Mouse (Mus musculus) ZHBTc4 (cell line): ENCODE measurements around the gene 2510009E07Rik.

Experiments
- DNase-seq: peaks from one replicate; pipeline ENCODE4 v3.0.0-alpha.2; 2011; ENCODE audit warnings: low read depth, low spot score

2510009E07Rik gene

DNA sequence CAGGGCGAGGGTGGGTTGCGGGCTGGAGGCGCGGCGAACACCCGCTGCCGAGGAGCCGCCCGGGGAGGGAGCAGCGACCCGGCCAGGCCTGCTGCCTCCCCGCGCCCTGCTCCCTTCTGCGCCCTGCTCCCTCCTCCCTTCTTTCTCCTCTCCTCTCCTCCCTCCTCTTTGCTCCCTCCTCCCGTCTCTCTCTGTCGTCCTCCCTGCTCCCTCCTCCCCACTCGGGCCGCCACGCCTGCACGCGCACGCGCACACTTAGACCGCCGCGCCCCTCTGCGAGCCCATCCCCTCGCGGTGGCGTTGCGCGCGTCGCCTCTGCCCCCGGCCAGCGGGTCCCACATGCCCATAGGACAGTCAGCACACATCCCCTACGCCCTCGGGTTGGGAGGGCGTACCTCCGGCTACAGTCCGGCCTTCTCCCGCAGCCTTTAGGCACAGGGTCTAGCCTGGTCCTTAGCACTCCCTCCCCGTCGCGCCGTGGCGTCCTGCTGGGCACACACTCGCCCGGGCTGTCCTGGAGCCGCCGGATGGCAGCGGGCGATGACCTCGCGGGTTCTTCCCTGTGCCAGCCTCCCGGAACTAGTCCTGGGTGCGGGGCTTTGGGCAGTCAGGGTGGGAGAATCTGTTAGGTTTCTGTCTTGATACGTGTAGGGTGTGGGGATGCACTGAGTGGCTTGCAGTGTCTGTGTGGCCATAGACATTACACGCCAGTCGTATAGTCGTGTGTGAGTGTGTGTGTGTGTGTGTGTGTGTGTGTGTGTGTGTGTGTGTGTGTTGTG, at the start of gene 2510009E07Rik:
2510009E07Rik (minus strand) TSS at position 203 of the 779 bp plus-strand sequence.
- peak; percentile 95 for DNase-seq

DNA sequence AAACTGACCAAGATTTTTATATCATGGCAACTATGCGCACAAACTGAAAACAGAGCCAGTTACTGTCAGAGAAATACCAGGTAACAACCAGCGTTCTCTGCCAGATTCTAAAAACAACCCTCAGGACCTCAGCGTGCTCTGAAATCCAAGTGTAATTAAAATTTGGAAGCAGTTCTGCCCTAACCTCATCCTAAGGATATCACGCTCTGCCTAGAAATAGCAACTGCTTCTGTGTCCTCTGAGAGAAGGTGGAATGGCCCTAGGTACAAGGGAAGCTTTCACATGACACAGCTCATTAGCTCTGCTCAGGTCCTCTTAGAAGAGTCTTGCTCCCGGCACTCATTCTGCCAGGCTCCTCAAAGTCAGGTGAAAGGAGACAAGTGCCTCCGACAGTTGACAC, 48.9 kb upstream of the 2510009E07Rik start:
- no peak for DNase-seq

DNA sequence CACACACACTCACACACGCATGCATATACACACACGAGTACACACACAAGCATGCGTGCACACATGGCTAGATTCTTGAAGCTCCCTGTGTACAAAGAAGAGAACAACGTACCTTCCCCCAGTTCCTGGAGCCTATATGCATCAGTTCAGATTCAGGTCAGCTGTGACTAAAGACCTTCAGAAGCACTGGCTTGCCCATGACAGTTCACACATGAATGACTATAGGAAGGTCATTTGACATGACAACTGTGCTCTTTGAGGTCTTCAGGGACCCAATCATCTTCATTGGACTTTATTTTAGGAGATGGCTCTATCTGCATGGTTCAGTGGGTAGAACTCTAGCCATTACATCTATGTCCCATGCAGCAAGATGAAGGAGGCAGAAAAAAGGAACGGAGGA, 48.4 kb upstream of the 2510009E07Rik start:
- no peak for DNase-seq

DNA sequence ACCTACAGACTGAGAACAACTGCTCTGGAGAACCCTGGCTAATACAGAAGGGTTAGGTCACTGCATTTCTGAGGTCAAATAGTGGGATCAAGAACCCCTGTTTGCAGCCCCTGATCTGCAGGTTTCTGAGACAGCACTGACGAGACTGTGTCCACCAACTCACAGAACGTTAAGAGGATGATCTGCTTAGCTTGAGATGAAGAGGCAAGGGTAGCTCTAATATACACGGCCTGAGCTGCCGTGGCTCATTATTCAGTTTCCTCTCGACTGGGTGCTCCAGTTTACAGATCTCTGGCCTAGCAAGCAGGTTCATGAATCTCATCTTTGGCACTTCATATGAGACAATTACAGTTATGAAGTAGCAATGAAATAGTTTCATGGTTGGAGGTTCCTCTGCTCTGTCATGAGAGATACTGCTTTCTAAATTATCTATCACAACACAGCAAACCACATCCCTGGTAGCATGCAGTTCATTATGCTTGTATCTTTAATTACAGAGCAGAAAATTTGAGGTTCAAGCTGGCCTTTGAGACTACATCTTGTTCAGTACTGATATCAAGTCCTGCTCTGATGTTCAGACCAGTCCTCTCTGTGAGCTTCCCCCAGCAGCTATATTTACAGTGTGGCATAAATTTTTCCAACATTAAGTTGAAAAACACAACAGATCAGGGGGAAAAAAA, 47.9 kb upstream of the 2510009E07Rik start:
- DNase-seq, result no peak

DNA sequence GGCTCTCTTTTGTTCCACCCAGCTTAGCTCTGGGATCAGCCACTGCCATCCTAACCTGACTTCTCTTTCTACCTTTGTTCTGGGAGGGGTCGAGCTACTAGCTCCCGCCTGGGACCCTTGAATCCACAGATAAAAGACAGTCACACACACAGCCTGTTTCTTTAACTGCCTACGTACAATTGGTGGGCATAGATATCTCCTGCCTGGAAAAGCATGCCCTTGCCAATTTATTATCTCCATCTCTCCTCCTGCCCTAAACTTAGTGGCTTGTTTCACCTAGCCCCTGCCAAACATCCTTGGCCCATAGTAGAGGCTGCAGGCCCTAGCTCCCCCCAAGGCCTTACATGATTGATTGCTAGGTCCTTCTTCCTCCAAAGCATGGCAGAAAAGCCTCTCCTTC, 47.1 kb upstream of the 2510009E07Rik start:
- DNase-seq, result no peak

DNA sequence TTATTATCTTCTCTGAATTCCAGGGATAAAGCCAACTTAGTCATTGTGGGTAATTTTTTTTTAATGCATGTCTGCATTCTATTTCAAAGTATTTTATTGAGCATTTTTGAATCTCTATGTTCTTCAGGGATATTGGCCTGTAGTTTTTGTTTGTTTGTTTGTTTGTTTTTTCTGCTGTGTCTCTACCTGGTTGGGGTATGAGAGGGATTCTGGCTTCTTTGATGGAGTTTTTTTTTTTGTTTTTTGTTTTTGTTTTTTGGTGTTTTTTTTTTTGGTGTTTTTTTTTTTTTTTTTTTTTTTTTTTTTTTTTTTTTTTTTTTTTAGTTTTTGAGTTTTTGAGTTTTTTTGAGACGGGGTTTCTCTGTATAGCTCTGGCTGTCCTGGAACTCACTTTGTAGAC, 41.2 kb upstream of the 2510009E07Rik start:
- no peak for DNase-seq

DNA sequence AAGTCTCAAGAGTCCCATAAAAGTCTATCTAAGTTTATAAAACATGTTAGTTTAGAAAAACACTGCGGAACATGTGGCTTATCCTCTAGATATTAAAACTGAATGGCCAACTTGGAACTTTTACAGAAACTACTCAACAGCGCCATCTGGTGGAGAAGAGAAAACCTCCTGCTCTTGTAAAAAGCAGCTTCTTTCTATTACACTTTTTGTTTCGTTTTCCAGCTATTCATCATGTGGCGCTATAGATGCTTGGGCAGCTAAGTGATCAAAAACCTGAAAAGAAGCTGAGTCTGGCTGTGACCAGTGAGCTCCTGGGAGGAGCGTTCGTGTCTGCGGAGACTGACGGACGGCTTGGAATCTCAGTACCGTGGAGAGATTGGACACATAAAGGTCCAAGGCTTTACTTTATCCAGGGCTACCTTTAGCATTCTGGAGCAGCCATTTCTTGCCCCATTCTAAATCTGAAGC, 33.5 kb upstream of the 2510009E07Rik start:
- peak; percentile 73 for DNase-seq

DNA sequence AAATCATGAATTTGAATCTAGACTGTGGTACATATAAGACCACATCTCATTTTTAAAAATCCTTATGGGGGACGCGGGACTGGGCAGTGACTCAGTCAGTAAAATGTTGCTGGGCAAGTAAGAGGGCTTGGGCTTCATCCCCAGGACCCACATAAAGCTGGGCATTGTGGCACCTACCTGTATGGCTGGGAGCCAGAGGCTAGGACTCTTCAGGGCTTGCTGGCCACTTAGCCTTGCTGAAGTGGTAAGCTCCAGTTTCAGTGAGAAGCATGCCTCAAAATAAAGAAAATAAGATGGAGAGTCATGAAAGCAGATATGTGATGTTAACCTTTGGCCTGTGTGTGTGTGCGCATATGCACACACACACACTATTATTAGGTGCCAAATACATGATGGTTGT, 33.0 kb upstream of the 2510009E07Rik start:
- no peak for DNase-seq

DNA sequence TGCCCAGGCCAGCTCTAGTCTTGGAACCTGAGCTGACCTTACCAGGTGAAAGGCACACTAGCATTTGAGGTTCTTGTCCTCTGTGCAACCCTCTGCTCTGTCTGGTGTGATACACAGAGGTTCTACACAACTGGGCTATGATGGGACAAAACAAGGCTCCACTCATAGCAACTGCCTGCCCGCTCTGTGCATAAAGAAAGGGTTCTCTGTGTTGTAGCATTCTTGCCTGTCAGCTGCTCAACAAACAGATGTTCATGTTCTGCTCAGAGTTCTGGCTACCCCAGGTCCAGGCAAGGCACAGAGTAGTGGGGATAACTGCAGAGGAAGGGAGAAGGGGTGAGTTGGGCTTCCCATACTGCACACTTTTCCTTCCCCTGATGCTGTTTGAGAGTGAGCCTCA, 29.8 kb upstream of the 2510009E07Rik start:
- no peak for DNase-seq

DNA sequence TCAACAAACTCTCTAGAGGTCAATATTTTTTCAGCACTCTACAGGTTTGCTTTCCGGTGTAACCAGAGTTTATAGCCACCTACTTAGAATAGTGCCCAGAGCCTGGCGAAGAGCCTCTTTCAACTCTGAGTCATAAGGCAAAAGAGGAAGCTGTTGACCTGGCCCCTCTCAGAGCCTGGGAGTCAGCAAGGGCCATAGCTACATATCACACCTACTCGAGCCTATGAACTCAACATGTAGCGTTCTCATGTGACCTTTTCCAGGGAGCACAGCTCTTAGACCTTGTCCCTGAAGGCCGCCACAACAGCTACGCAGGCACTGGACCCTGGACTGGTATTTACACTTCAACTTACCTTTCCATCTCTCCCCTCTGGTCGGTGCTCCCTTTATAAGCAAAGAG, 25.3 kb upstream of the 2510009E07Rik start:
- DNase-seq, result no peak

DNA sequence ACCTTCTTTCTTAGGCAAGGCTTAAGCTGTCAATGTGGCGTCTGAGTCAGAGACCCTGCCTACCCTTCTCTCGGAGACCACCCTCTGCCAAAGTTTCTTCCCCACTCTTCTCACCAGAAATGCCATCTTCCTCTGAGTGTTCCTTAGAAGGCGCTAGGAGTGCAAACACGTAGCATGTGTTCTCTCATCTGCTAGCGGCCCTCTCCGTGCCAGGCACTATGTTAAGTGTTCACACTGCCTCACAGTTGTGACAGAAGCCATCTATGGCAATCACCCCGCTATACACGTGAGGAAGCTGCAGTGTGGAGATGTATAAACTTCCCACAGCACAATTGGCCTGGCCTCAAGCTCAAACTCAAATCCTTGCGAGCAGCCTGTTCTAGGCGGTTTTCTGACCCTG, 20.1 kb upstream of the 2510009E07Rik start:
- DNase-seq, result no peak

DNA sequence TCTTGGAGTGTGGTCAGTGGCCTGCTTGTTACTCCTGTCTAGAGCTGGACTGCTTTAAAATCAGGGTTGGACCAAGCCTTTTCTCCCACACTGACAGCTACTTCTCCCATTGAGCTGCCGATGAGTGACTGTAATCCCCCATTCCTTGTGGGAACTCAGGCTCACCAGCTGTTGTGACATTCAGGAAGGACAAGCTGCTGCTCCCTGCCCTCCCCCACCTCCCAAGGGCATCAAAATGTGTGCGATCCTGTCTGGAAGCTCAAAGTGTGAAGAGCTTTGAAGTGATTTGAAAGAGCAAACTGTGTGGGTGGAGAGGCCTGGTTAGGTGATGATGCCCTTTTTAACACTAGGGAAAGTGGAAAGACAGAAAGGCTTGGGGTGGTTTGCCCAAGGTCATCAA, 15.9 kb upstream of the 2510009E07Rik start:
- peak; percentile 81 for DNase-seq

DNA sequence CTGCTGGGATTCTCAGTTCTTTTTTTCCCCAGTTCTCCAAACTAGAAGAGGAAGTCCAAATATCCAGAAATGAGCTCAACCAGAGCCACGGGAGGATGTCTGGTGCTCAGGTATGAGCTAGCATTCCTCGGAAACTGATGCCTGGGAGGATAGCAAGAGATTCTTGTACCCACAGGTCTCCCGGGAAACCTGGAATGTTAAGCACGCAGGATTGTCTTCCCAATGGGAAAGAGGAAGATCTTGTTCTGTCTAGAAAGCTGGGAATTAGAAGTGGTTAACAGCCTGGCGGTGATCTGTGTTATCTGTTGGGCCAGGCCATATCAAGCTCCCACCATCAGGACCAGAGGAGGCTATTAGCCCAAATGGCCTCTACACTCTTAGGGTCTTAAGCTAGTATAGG, 10.2 kb upstream of the 2510009E07Rik start:
- DNase-seq, result peak; percentile 68

DNA sequence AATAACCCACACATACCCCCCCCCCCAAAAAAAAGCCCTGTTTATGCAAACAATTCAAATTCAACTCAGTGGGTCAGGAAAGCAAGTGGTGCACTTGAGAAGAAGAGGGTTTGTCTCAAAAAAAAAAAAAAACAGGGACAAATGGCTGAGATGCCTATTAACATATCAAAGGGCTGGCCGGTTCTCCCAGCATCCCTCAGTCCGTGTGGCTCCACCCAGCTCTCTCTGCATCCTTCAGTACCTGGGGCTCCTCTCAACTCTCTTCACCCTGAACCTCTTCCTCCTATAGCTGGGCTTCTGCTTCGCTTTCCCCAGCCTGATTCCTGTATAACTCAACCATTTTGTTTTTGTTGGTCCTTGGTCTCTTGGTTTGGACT, 7.8 kb upstream of the 2510009E07Rik start:
- DNase-seq, result peak; percentile 96

DNA sequence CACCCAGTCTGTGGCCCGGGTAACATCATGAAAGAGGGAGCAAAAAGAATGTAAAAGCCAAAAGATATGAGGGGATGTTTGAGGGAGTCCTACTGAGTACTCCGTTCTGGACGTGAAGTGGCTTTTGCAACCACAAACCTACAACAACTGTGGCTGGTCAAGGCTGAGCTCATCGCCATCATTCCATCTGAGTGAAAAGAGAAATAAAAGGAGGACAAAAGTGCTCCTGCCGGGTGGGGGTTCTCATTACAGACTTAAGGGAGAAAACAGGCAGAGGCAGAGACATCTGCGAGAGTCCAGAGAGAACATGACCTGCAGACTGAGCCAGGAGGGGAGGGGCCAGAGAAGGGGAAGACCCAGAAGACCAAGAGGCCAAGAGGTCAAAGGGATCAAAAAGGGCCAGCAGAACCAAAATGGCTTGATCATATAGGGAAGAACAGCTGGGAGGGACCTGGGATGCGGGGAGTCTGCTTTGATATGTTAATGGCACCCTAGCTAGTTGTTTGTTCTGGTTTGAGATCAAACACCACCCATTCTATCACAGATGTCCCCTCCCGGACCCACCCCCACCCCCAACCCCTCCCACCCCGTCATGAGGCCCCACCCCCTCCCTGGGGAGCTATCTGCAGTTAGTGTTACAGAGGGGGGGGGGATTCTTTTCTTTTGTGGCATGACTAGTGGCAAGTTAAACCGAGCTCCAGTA, 7.3 kb upstream of the 2510009E07Rik start:
- peak; percentile 98 for DNase-seq

DNA sequence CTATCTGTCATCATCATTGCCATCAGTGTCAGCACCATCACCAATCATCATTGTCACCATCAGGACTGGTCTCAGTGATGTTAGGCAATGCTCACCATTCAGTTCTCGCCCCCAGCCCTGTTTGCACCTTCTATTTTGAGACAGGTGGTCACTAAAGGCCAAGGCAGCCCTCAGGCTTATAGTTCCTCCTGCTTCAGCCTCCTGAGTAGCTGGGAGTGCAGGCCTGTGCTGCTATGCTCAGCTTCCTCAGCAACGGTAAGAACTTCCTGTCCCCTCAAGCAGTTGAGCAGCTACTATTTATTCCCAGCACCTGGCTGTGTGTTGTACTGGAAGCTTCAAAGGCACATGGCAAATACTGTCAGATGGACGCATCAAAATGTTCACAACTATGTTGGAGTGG, 3.7 kb upstream of the 2510009E07Rik start:
- no peak for DNase-seq

DNA sequence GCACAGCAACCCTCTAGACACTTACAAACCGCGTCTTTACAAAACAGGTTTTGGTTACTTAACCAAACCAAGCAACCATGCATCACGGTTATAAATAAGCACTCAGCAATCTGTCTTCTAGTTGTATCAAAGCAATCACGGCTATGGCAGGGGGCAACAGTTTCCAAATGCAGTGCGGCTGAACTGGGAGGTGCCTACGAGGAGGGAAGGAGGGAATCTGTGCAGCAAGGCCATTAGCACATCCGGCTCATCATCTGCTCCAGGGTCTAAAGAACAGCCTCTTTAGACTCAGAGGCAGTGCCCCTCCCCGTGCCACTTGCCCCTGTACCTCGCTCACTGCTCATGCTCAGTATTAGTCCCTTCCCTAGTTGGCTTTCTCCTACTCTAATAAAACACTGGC, 2.5 kb upstream of the 2510009E07Rik start:
- peak; percentile 25 for DNase-seq

DNA sequence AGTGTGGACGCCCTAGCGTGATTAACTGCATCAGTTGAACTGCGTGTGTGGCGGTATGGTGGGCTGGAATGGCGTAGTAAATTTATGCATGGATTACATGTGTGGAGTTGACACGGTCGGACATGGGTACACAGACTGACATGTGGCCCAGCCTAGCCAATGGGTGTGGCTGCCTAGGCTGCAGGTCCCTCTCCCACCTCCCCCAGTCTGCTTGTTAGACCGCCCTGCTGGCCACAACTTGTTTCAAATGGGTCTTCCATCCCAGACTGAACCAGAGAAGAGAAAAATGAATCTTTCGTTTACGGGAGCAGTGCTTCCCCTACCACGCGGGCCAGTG, 745 bp upstream of the 2510009E07Rik start:
- peak; percentile 72 for DNase-seq

DNA sequence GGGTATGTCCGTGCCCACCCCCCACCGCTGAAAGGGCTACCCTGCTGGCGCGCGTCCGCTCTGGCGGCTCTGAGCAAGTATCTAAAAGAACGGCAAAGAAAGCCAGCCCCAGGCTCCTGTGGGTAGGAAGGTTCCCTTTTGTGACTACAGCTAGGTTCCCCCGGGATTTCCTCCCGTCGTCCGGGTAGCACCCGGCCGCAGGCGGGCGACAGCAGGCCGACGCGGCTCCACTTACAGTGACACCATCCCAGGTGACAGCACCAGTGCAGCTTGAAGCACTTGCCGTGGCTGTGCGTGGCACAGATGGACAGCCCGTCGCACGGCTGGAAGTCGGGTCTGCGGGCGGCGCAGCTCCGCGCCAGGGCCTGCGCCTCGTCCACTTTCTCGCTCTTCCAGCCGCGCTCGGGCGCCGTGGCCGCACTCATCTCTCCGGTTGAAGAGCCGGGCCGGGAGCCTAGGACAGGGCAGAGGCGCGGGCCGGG, 443 bp downstream of the 2510009E07Rik start:
- DNase-seq, result peak; percentile 71

DNA sequence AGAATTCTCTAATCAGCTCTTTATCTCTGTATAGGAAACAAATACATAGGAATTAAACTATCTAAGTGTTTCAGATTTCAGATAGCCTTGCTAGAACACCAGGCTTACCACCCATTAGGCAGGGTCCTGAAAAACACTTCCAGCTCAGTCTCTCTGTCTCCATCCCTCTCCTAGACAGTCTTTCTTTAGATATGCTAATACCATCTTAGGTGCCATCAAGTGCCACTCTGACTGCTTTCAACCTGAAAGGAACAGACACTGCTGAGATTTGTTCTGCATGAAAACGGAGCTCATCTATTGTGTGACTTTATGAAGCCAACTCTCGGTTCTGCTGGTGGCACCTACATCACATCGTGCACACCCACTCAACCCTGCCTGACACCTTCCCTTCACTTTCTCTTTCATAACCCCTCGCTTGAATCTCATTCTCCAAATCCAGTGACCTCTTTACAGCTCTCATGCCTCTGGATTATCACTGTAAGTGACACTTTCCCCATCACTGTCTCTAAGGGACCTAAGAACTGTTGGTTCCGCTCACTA, 4.2 kb downstream of the 2510009E07Rik start:
- DNase-seq, result peak; percentile 62

DNA sequence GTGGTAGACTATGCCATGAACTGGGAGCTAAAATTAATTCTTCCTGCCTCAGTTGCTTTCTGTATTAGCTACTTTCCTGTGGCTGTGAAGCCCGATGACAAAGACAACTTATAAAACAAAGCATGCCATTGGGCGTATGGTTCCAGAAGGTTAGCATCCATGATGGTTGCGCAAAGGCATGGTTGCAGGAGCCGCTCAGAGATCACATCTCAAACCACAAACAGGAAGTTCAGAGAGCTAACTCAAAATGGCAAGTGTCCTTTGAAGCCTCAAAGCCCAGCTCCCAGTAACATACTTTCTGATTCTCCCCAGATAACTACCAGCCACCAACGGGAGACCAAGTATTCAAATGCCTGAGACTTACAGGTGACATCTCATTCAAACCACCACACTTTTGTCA, 5.3 kb downstream of the 2510009E07Rik start:
- DNase-seq, result no peak

DNA sequence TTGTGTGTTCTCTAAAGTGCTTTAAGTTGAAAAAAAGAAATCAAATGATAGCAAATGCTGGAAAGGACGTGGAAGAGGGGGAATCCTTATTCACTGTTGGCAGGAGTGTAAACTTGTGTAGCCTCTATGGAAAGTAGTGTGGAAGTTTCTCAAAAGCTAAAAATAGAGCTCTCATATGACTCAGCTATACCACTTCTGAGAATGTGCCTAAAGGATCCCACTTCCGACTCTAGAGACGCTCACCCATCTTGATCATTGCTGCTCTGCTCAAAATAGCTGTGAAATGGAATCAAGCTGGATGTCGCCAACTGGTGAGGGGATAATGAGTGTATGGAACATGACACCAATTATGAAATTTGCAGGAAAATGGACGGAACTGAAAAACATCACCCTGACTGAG, 7.1 kb downstream of the 2510009E07Rik start:
- DNase-seq, result no peak
